Mouse (Mus musculus) right cerebral cortex, postnatal 36 days (tissue): ENCODE data around the gene C2cd4b.
A peak's percentile ranks its signal among the peaks of the same experiment; 100 is the strongest.

Experiments
- DNase-seq, 2 experiments: peaks; one replicate each; pipeline ENCODE4 v3.0.0; 2022; ENCODE audit warnings: low spot score in 2 of 2, mixed read lengths in 1 of 2

Gene C2cd4b

GRCm38 (mm10) chr9:67774201-67774600 lies 15.0 kb downstream of the C2cd4b start:
- no peak for DNase-seq

- DNase-seq = no peak
Observed at GRCm38 (mm10) chr9:67778553-67778952, 19.3 kb downstream of the C2cd4b start.

DNA sequence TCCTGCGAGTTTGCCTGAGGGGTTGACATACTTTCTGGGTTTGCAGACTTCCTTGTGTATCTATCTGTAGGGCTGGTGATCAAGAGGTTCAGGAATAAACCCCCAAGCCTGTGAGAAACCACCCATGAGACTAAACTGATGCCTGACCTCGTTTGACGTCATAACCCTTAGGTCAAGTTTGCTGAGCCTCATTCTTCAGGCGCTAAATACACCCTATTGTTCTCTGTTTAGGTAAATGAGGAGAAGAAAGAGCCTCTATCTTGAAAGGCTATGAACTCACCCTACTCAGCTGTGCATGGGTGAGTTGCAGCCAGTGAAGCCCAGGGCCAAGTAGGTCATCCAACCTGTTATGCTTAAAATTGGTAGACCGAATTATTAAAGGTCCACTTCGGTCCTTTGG lies 23.5 kb downstream of the C2cd4b start:
- no peak for DNase-seq

- DNase-seq = no peak
Observed at GRCm38 (mm10) chr9:67783464-67783863, 24.2 kb downstream of the C2cd4b start.

DNA sequence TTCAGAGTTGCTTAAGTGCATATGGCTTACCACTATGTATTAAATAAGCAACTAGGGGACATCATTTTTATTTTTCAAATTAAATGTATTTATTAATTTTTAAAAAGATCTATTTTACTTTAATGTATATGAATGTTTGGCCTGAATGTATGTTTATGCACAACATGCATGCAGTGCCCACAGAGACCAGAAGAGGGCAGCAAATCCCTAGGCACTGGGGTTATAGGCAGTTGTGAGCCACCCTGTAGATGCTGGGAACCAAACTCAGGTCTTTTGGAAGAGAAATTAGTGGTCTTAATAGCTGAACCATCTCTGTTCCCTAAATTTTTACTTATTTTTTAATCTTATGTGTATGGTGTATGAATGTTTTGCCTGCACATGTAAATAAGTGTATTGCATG lies 24.7 kb downstream of the C2cd4b start:
- DNase-seq = no peak

- DNase-seq = no peak
Observed at GRCm38 (mm10) chr9:67786311-67786710, 27.1 kb downstream of the C2cd4b start.

GRCm38 (mm10) chr9:67787671-67788070 lies 28.4 kb downstream of the C2cd4b start:
- no peak for DNase-seq

- no peak for DNase-seq
Observed at GRCm38 (mm10) chr9:67792405-67792804, 33.2 kb downstream of the C2cd4b start.

GRCm38 (mm10) chr9:67793501-67793900 lies 34.3 kb downstream of the C2cd4b start:
- no peak for DNase-seq

DNA sequence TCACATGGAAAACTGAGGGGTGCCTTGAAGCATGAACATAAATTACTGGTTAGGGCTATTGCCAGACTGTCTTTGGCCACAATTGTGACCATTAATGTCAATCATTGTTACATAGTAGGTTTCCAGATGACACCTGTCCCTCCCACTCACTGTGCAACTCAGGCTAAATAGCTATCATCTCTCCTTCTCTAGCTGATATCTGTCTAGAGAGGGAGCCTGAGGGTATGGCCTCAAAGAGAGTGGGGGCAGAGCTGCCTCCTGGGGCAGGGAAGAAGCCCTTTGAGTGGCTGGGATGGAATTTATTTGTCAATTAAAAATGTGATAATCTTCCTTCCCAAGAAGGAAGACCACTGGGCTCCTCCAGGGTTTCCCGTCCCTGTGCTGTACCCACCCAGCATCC lies 35.0 kb downstream of the C2cd4b start:
- DNase-seq = no peak

DNA sequence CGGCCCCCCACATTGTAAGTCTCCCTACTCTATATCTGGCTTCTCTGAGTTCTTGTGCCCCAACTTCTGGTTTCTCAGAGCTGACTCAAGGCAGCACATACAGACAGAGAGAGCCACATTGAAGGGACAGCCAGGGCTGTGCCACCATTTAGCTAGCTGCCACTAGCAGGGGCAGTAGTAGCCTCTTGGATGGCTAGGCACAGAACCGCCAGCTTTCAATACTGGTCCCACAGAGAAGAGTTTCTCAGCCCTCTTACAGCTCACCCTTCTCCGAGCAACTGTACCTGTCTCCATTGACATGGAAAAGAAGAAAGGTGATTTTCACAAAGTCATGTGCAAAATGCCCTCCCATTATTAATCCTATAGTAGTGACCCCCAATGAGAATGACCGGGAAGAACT lies 35.4 kb downstream of the C2cd4b start:
- DNase-seq = no peak

- DNase-seq = peak; percentile 28 to 49
Observed at GRCm38 (mm10) chr9:67795205-67795675, 36.0 kb downstream of the C2cd4b start.

DNA sequence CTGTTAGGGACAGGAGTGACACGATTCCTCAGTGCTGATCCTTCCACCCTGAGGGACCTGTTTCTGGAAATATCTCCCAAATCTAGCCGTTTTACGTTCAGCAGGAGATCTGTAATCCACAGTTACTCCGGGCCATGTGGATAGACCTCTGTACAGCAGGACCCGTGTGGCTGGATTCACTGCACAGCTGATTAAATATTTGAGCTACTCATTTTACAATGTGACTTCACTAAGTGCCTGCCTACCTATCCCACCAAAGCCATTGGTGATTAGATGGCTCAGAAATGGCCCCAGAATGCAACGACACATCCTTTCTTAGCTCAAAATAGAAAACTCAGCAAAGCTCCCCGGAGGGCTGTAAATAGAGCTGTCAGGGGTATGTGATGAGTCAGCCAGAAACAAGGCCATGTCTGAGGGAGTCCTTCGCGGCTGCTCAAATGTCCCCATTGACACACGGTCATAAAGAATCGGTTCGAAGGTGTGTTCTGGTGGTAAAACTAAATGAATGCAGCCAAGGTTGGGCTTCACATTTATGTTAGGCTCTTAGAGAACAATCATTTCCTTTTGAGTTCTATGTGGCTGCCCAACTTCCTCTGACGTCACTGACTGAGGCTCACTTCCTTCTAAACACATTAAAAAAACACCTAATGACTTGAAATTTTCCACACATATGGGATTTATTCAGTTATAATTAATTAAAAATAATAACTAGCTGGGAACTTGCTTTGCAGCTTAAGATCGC lies 40.0 kb downstream of the C2cd4b start:
- DNase-seq = no peak

DNA sequence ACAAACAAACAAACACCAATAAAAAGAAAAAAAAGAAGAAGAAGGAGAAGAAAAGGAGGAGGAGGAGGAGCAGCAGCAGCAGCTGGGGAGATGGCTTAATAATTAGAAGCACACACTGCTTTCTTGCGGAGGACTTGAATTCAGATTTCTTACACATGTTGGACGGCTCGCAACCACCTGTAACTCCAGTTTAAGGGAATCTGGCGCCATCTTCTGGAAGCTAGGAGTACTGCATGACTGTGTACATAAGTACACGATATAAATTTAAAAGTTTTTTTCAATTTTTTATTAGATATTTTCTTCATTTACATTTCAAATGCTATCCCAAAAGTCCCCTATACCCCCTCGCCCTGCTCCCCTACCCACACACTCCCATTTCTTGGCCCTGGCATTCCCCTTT lies 43.0 kb downstream of the C2cd4b start:
- peak; percentile 24 to 25 for DNase-seq

- DNase-seq = no peak
Observed at GRCm38 (mm10) chr9:67807000-67807399, 47.8 kb downstream of the C2cd4b start.

DNA sequence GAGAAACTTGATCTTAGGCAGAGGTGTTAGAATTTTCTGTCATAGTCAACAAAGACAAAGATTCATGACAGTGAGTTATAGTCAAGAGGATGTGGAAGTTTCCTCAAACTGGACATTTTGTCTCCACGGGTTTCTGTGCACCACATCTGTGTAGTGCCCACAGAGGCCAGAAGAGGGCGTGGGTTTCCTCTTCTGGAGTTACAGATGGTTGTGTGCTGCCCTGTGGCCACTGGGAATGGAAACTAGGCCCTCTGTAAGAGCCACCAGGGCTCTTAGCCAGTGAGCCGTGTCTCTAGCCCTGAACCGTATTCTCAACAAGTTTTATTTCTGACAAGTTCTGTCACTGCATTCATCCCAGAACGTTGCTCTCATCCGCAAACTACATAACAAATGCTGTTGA lies 51.3 kb downstream of the C2cd4b start:
- DNase-seq = no peak
